Mouse (Mus musculus) left cerebral cortex, adult 6 months (tissue): ENCODE measurements around the gene Heph. TPM values are rescaled to one million over a fixed set of nuclear protein-coding genes. Genes with fewer than 3 reads are reported as not detected.

Experiments used
- long read RNA-seq, 2 experiments: library from polyadenylated mRNA; unstranded; transcript quantifications; one replicate each; pipeline ENCODE4 v2.0.0; 2019 to 2020
- polyA plus RNA-seq: library from polyadenylated mRNA; unstranded; fragments of <200 nt; fragmentation: Nextera tagmentation; gene quantifications from 2 replicates; pipeline ENCODE4 v1.2.3, GENCODE M21; 2021

The Heph gene
- polyA plus RNA-seq, result 1.8 and 2.0 TPM in 2 replicates
- long read RNA-seq, experiment 1, full-length matches to known transcripts, result 3 of 3 reads
- long read RNA-seq, experiment 1, partial matches to known transcripts, result 0 of 3 reads
- long read RNA-seq, experiment 1, other reads (novel, unspliced or antisense), result 0 of 3 reads
- long read RNA-seq, experiment 2, full-length matches to known transcripts, result 1 of 3 reads
- long read RNA-seq, experiment 2, partial matches to known transcripts, result 2 of 3 reads
- long read RNA-seq, experiment 2, other reads (novel, unspliced or antisense), result 0 of 3 reads

DNA sequence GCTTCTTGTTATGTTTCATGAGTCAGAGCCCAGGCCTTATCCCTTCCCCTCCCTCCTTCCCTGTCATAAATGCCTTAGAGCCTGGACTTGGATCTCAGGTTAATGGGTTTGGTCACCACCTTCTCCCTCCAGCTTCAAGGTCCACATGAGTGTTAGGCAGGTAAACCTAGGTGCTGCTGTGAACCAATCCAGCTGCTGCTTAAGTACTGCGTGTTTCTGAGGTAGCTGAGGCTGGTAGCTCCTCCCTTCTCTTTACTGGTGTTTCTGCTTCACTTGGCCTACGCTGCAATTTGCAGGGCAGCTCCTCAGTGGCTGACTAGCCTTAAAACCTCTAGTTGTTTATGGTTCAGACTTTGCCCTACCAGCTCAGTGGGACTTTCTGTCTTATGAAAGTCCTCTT, at the start of gene Heph:
TSS of gene Heph (plus strand) at position 211 of the 400 bp plus-strand sequence.

DNA sequence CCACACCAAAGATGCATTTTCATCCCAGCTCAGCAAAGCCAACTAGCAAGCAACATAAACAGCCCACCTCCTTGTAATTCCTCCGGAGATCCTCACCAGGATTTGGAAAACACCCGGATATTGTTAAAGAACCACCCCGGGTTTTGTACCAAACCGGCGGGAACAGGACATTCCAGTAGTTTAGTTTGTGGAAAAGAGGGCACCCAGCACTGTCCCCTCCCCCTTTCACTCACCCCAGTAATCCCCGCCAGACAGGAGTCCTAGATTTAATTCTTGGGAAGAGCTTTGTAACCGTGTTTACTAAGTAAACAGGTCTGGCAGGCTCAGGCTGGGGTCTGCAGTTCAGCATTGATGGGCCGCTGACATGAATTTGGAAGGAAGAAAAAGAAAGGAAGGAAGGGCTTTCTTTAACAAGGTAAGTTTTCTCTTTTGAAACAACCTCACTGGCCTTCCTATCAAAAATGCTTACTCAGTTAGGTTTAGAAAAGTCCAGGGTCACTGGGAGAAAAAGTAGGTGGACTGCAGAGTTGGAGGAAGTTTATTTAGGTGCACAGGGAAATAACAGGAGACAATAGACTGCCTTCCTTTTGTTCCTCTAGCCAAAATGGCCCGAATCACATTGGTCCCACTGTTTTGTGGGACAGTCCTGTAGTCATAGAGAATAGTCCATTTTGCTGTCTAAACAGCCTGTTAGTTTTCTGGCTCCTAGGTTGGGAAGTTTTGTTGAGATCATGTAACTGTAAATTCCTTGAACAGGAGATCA, 1.2 kb downstream of the Heph start, which contains the start of gene Hsf3:
TSS of gene Hsf3 (minus strand) at position 94 of the 763 bp plus-strand sequence.

Other genes with a start within 250 kb of the Heph start
- not detected in 2 replicates for gene Vsig4, start 161.9 kb upstream of the Heph start, polyA plus RNA-seq
- gene Hsf3, start 935 bp downstream of the Heph start, polyA plus RNA-seq, result 0.18 TPM in 1 of 2 replicates, not detected in the other